Mouse (Mus musculus) hindbrain, embryonic 11.5 days (tissue): Measurements from ENCODE around the gene Adgrg1. TPM values are rescaled to one million over a fixed set of nuclear protein-coding genes. Genes with fewer than 3 reads are reported as not detected.
A peak's percentile ranks its signal among the peaks of the same experiment; 100 is the strongest.

Experiments
- ATAC-seq: fragments of 200-750 bp; cut with Nextera tagmentation; 2 replicates; pipeline ENCODE4 v1.8.0; 2017; ENCODE audit warnings: mild to moderate bottlenecking, moderate TSS enrichment, moderate library complexity; ENCODE audit not compliant: low FRiP score
- DNase-seq: peaks from one replicate; pipeline ENCODE4 v3.0.0-alpha.2; 2015; ENCODE audit warnings: low spot score
- H3K27ac ChIP-seq: fragments of 300-500 bp; sonication (generic); 2 replicates; pipeline ENCODE4 v1.5.1; 2014; ENCODE audit warnings: mild to moderate bottlenecking, low read depth, low read length
- H3K27me3 ChIP-seq: fragments of 300-500 bp; sonication (generic); 2 replicates; pipeline ENCODE4 v1.6.1; 2014; ENCODE audit warnings: mild to moderate bottlenecking, low read length, moderate library complexity, mixed read lengths; ENCODE audit not compliant: control insufficient read depth, insufficient read depth
- H3K36me3 ChIP-seq: fragments of 300-500 bp; sonication (generic); 2 replicates; pipeline ENCODE4 v1.6.1; 2014; ENCODE audit warnings: mild to moderate bottlenecking, low read length, moderate library complexity, mixed read lengths; ENCODE audit not compliant: control insufficient read depth, insufficient read depth
- H3K4me1 ChIP-seq: fragments of 300-500 bp; sonication (generic); replicated peaks from 2 replicates; pipeline ENCODE4 v1.6.1; 2014; ENCODE audit warnings: low read length, mixed read lengths; ENCODE audit not compliant: control insufficient read depth, insufficient read depth
- H3K4me2 ChIP-seq: fragments of 300-500 bp; sonication (generic); replicated peaks from 2 replicates; pipeline ENCODE4 v1.6.1; 2014; ENCODE audit warnings: mild to moderate bottlenecking, low read depth, low read length
- H3K4me3 ChIP-seq: fragments of 300-500 bp; sonication (generic); 2 replicates; pipeline ENCODE4 v1.5.1; 2014; ENCODE audit warnings: low read depth, low read length
- H3K9ac ChIP-seq: fragments of 300-500 bp; sonication (generic); 2 replicates; pipeline ENCODE4 v1.6.1; 2014; ENCODE audit warnings: low read depth, low read length
- H3K9me3 ChIP-seq: fragments of 300-500 bp; sonication (generic); 2 replicates; pipeline ENCODE4 v1.6.1; 2016; ENCODE audit warnings: low read length; ENCODE audit not compliant: control insufficient read depth
- whole genome bisulfite sequencing: fragments of 180-500 bp; shearing (Covaris S2); extraction: QIAGEN DNeasy Blood & Tissue Kit; methylation state at CpG from one replicate; pipeline ENCODE4 v1.1.7; 2014; 5-methylcytosine and 5-hydroxymethylcytosine counted together
- polyA plus RNA-seq: library from polyadenylated mRNA; unstranded; fragments of >200 nt; fragmentation: Nextera tagmentation; extraction: Ambion mirVana; gene quantifications from 2 replicates; pipeline ENCODE4 v1.2.1, GENCODE M21; 2014

The Adgrg1 gene
- polyA plus RNA-seq, 1 experiment from 2014 or later: 138 TPM

DNA sequence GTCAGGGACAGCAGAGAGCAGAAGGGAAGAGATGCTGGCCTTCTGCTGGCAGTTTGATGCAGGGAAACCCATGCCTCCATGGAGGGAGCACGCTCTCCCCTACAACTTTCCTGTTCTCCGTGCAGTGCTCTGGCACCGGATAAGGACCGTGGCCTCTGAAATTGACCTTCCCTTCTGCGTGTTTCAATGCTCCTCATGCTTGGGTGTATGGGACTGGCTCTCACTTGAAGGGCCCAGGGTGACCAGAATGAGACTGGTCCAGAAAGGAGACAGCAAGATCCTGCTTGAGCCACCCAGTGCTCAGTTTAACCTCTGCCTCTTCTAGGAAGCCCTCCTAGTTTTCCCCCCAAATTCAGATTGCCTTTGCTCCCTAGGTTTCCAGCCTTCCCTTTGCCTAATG lies 26.6 kb downstream of the Adgrg1 start:
- peaks cover 18% of the 10 kb centered on the region for H3K36me3 ChIP-seq
- DNase-seq (no peak), ATAC-seq (peak; percentile 13)
- peaks cover 34% of the 10 kb centered on the region for H3K4me1 ChIP-seq
- H3K9ac ChIP-seq: peak overlapping the region; percentile 31; the same call in 1 of the 2 replicates
- WGBS: 74% methylated on average over 5 of the region's 5 CpGs
- H3K27ac ChIP-seq: peak overlapping the region; percentile 96
- peak overlapping the region; percentile 14 for H3K4me2 ChIP-seq
- no peaks in the 10 kb centered on the region for H3K27me3 ChIP-seq
- H3K4me3 ChIP-seq: no peak overlapping the region
- H3K9me3 ChIP-seq: no peaks in the 10 kb centered on the region

DNA sequence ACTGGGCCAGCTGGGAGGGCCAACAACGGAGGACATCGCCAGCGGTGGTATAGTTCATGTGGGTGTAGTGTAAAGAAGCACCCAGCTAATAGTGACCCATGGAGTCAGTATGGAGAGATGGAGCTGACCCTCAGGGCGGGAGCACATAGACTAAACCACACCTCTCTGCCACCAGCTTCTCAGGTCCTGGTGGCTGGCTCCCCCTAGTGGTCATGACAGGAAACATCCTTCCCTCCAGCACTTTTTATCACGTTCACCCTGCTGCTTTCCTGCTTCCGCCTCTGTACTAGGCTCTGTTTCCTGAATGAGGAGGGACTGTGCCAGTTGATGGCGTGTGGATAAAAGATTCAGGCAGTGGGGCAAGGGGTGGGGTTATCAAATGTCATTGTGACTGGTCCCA lies 27.1 kb downstream of the Adgrg1 start:
- Histone ChIP-seq H3K4me2 (peak overlapping the region; percentile 14), H3K4me3 (no peak overlapping the region)
- 7% methylated on average over 7 of the region's 7 CpGs for whole genome bisulfite sequencing

DNA sequence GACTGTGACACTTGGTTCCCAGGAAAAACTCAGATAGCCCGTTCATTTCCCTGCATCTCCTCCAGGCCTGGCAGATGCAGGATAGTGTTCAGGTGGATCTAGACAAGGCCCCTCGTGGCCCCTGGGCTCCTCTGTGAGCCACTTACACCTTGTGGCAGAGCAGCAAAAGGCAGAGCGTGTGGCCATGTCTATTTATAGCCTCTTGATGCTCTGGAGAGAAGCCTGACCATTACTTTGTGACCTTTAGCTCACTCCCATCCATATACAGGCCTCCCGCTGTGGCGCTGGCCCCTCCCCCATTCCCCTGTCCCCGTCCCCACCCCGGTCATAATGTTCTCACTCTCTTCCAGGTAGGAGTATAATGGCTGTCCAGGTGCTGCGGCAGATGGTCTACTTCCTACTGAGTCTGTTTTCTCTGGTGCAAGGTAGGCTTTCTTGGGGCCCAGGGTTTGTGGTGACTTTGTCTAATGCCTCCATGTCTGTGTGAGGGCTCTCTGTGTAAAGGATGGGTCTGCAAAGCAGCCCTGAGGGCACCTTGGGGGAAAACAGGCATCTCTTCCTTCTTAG lies 27.6 kb downstream of the Adgrg1 start:
- 56% methylated on average over 8 of the region's 8 CpGs for WGBS
- ATAC-seq: 0 out of 2 replicates have a peak, but pooled peaks have one; percentile 1
- no peak overlapping the region for H3K9ac ChIP-seq
- peaks cover 29% of the 10 kb centered on the region for H3K4me1 ChIP-seq
- DNase-seq: no peak
- H3K36me3 ChIP-seq: peaks cover 22% of the 10 kb centered on the region
- H3K4me3 ChIP-seq: no peak overlapping the region
- no peaks in the 10 kb centered on the region for H3K9me3 ChIP-seq
- H3K4me2 ChIP-seq: no peak overlapping the region
- H3K27ac ChIP-seq: no peak overlapping the region
- H3K27me3 ChIP-seq: no peaks in the 10 kb centered on the region

More for the DNA sequence above, 27.1 kb downstream of the Adgrg1 start:
- no peak overlapping the region for H3K27ac ChIP-seq
- peak; percentile 89 for DNase-seq
- H3K4me1 ChIP-seq: peaks cover 34% of the 10 kb centered on the region
- H3K9ac ChIP-seq: no peak overlapping the region; the same call in 1 of the 2 replicates
- no peaks in the 10 kb centered on the region for H3K9me3 ChIP-seq
- H3K36me3 ChIP-seq: peaks cover 21% of the 10 kb centered on the region
- peak; percentile 72 for ATAC-seq
- H3K27me3 ChIP-seq: no peaks in the 10 kb centered on the region

DNA sequence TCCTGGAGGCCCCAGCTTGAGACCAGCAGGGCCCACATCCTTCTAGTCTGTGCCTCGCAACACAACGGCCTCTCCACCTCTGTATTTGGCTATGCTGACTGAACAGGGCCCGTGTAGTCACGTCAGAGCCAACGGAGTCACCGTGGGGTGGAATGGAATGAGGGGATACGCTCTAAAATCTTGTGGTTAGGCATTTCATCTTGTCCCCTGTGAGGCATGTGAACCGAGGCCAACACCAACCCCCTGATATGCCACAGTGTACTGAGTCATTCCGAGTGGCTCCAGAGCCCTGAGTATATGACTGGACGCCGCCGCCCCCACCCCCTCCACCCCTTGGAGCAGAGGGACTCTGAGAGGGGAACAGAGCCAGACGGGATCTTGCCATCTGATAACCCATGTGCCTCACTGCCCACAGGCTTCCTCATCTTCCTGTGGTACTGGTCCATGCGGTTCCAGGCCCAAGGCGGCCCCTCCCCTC lies 37.9 kb downstream of the Adgrg1 start:
- H3K4me2 ChIP-seq: no peak overlapping the region
- no peak for DNase-seq
- no peak overlapping the region for H3K27ac ChIP-seq
- peaks cover 33% of the 10 kb centered on the region for H3K36me3 ChIP-seq
- 87% methylated on average over 15 of the region's 15 CpGs for WGBS
- H3K4me3 ChIP-seq: no peak overlapping the region
- no peaks in the 10 kb centered on the region; the same call in 1 of the 2 replicates for H3K4me1 ChIP-seq
- no peaks in the 10 kb centered on the region for H3K27me3 ChIP-seq
- no peak overlapping the region for H3K9ac ChIP-seq
- ATAC-seq: no peak
- no peaks in the 10 kb centered on the region for H3K9me3 ChIP-seq

DNA sequence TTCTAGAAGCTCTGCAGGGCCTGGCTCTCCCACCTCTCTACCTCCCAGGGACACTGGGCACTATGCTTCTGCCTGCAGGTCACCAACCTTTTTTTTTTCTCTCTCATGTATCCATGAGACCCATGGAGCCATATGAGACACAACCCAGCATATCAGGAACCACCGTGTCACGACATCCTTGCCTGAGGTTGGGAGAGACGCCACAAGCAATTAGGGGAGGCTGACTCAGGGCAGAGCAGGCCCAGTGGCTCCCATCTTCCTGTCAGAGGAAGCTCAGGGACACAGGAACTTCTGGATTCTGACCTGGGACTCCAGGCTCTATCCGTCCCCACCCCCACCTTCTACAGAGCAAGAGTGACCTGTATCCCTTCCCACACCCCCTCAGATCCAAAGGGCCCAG lies 41.3 kb downstream of the Adgrg1 start:
- H3K27ac ChIP-seq: no peak overlapping the region
- 78% methylated on average over 4 of the region's 4 CpGs for WGBS
- no peaks in the 10 kb centered on the region; the same call in 1 of the 2 replicates for H3K4me1 ChIP-seq
- no peak overlapping the region for H3K4me3 ChIP-seq
- peaks cover 16% of the 10 kb centered on the region for H3K36me3 ChIP-seq
- no peaks in the 10 kb centered on the region for H3K9me3 ChIP-seq
- no peaks in the 10 kb centered on the region for H3K27me3 ChIP-seq
- ATAC-seq (0 out of 2 replicates have a peak, but pooled peaks have one; percentile 8), DNase-seq (no peak)
- H3K9ac ChIP-seq: no peak overlapping the region
- no peak overlapping the region for H3K4me2 ChIP-seq

DNA sequence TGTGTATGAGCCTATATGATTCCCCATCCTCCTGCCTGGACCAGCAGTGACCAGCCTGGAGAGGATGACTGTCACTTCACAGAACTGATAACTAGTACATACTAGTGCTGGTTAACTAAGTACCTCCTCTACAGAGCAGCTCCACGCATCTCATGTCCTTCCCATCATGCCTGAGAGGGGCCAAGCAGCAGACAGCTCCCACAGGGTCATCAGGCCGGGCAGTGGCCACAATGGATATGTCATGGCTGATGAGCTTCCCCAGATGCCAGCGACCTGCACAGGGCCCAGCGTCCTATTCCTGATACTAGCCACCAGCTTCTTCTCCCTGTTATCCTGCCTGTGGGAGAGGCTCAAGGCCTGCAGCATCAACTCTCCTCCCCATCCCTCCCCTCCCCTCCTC lies 42.1 kb downstream of the Adgrg1 start:
- Histone ChIP-seq H3K9ac (0 out of 2 replicates have a peak overlapping the region, but pooled peaks have one; percentile 15), H3K9me3 (no peaks in the 10 kb centered on the region), H3K36me3 (peaks cover 14% of the 10 kb centered on the region), H3K27ac (no peak overlapping the region), H3K27me3 (no peaks in the 10 kb centered on the region), H3K4me3 (no peak overlapping the region), H3K4me2 (no peak overlapping the region), H3K4me1 (no peaks in the 10 kb centered on the region; the same call in 1 of the 2 replicates)
- WGBS: 54% methylated on average over 4 of the region's 4 CpGs
- peak; percentile 57; the same call in 1 of the 2 replicates for ATAC-seq
- DNase-seq: no peak

DNA sequence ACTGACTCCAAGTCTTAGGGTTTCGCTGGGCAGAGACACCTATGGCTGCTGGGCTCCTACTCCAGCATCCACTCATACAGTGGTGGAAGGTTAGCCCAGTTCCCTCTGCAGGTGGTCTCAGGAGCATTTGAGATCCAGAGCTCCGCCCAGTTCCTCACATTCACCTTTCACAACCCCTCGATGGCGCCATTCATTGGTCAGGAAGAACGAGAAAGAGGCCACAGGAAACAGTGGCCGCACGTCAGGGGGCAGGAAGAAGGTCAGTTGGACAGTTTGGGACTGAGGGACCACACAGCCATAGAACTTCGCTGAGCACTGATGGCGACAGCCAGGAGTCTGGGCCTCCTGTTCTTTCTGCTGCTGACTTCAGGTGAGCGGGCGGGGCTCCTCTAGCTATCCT lies 42.9 kb downstream of the Adgrg1 start, which contains the start of gene Adgrg3:
Gene Adgrg3, plus strand, starts transcription at position 242 of the 400 bp plus-strand sequence.
- no peak within 1 kb of the TSS for H3K27ac ChIP-seq
- peaks cover 11% of the 10 kb centered on the region for H3K36me3 ChIP-seq
- no peaks in the 10 kb centered on the region for H3K27me3 ChIP-seq
- no peak for ATAC-seq
- DNase-seq: no peak
- H3K4me1 ChIP-seq: no peaks in the 10 kb centered on the region; the same call in 1 of the 2 replicates
- H3K9me3 ChIP-seq: no peaks in the 10 kb centered on the region
- 0 out of 2 replicates have a peak within 1 kb of the TSS, but pooled peaks have one; percentile 15 for H3K9ac ChIP-seq
- no peak within 1 kb of the TSS for H3K4me3 ChIP-seq
- WGBS: 80% methylated on average over 11 of the region's 11 CpGs
- H3K4me2 ChIP-seq: no peak within 1 kb of the TSS

DNA sequence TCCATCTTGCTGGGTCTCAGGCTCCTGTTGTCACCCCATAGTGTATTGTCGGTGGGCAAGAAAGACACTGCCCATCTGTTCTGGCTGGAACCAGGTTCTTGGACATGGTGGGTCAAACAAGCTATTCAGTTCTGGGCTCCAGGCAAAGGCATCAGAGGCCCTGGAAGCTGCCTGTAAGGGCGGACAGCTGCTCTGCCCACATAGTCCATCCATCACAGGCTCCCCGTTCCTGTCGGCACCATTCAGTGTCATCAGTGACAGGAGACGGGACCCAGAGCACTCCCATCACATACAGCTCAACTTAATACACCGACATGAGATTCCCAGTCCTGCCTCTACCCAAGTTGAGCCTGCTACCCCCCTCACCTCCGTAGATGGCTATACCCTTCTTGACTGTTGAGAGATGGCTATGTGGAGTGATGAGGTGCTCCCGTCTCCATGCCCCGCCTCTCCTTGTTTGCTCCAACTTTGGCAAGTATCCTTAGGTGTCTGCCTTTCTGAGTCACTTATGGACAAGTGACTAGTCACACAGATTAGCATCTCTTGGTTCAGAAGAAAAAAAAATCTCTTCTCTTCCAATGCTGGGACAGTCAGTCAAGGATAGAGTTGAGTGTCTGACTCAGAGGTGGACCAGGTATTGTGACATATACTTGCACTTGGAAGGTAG lies 43.6 kb downstream of the Adgrg1 start:
- Histone ChIP-seq H3K4me1 (no peaks in the 10 kb centered on the region; the same call in 1 of the 2 replicates), H3K27ac (no peak overlapping the region), H3K9ac (no peak overlapping the region), H3K36me3 (peaks cover 5% of the 10 kb centered on the region; the same call in 1 of the 2 replicates), H3K4me2 (no peak overlapping the region), H3K9me3 (no peaks in the 10 kb centered on the region), H3K27me3 (no peaks in the 10 kb centered on the region), H3K4me3 (no peak overlapping the region)
- DNase-seq (no peak), ATAC-seq (no peak)
- WGBS: 79% methylated on average over 9 of the region's 9 CpGs
